Mouse (Mus musculus): ENCODE measurements around the gene Tldc2. TPM values are rescaled to one million over a fixed set of nuclear protein-coding genes. Genes with fewer than 3 reads are reported as not detected.

The Tldc2 gene
- polyA plus RNA-seq, 1 experiment from 2014 or later: not detected

DNA sequence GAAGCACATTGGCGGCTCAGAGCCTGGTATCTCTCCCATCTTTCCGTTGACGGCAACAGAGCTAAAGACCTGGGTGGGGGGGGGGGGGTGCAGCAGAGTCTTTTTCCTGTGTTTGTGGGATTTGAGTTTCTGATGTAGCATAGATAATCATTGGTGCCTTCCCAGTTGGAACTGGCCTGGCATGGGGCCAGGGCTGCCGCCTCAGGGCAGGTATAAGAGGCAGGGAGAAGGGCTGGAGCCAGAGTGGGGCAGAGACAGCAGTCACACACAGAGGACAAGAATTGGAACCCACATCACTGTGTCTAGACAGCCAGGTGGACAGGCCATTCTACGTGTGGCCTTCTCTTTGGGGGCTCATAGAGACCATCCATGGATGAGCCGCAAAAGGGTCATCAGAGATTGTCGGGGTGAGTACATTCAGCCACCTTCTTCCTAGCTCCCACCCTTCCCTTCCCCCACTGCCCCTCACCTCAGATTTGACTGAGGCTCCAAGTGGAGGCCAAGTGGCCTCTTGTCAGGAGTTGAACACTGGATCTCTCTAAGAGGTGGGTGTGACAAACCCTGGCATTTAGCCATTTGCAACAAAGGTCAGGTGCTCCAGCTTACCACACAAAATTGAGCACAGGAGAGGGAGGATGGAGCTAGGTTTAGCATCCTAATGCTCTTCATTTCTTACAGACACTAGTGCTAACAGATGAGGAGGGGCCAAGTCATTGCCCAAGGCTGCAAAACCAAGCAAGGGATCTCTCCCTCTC lies 1.8 kb upstream of the Tldc2 start:
- DNase-seq (ENCODE audit: low spot score): no peak
- Histone ChIP-seq H3K4me1 (peaks cover 32% of the 10 kb centered on the region), H3K4me3 (no peak overlapping the region), H3K36me3 (no peaks in the 10 kb centered on the region), H3K9me3 (replicated peaks) (no peaks in the 10 kb centered on the region), H3K27me3 (ENCODE audit: low read depth, poor library complexity, severe bottlenecking) (peaks cover 17% of the 10 kb centered on the region), H3K27ac (replicated peaks) (no peak overlapping the region)
- WGBS: 88% methylated on average over 7 of the region's 7 CpGs

- 87% methylated on average over 14 of the region's 14 CpGs for WGBS
- no peaks in the 10 kb centered on the region for H3K36me3 ChIP-seq
- no peak for DNase-seq (ENCODE audit: low spot score)
- no peak overlapping the region for H3K4me3 ChIP-seq
- H3K27me3 ChIP-seq (ENCODE audit: low read depth, poor library complexity, severe bottlenecking): no peaks in the 10 kb centered on the region
- H3K9me3 ChIP-seq (replicated peaks): no peaks in the 10 kb centered on the region
- H3K27ac ChIP-seq (replicated peaks): 0 out of 2 replicates have a peak overlapping the region, but pooled peaks have one; percentile 29
- H3K4me1 ChIP-seq: peaks cover 10% of the 10 kb centered on the region; the same call in 1 of the 2 replicates
Observed at GRCm38 (mm10) chr2:157087536-157088317, 872 bp downstream of the Tldc2 start.

DNA sequence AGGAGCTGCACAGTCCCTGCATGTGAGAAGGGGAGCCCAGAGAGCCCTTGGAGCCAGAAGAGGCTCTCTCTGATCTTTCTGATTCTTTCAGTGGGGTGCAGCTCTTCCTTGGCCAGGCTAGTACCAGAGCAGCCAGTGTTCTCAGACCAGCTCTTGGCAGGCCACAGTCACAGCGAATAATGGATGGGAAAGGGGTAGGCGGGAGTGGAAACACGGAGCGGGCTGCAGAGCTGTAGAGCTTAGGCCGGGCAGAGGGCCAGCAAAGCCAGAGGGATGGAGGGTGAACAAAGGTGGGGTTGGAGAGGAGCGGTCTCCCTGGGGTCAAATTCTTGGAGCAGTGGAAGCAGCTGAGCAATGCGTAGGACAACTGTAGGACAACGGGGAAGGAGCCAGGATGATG lies 5.2 kb downstream of the Tldc2 start:
- Histone ChIP-seq H3K9me3 (replicated peaks) (no peaks in the 10 kb centered on the region), H3K27ac (replicated peaks) (no peak overlapping the region), H3K4me1 (peaks cover 8% of the 10 kb centered on the region; the same call in 1 of the 2 replicates), H3K36me3 (0 out of 2 replicates have a peak, but pooled peaks cover 2% of the 10 kb centered on the region), H3K4me3 (no peak overlapping the region), H3K27me3 (ENCODE audit: low read depth, poor library complexity, severe bottlenecking) (no peaks in the 10 kb centered on the region)
- 75% methylated on average over 8 of the region's 8 CpGs for WGBS
- no peak for DNase-seq (ENCODE audit: low spot score)

GRCm38 (mm10) chr2:157095005-157095755 lies 8.3 kb downstream of the Tldc2 start:
- Histone ChIP-seq H3K4me3 (no peak overlapping the region), H3K36me3 (peaks cover 31% of the 10 kb centered on the region), H3K4me1 (0 out of 2 replicates have a peak, but pooled peaks cover 3% of the 10 kb centered on the region), H3K27ac (replicated peaks) (no peak overlapping the region), H3K9me3 (replicated peaks) (no peaks in the 10 kb centered on the region), H3K27me3 (ENCODE audit: low read depth, poor library complexity, severe bottlenecking) (no peaks in the 10 kb centered on the region)
- WGBS: 70% methylated on average over 9 of the region's 9 CpGs
- DNase-seq (ENCODE audit: low spot score): peak; percentile 55

- Histone ChIP-seq H3K4me3 (no peak overlapping the region), H3K27ac (replicated peaks) (no peak overlapping the region), H3K36me3 (peaks cover 69% of the 10 kb centered on the region), H3K9me3 (replicated peaks) (no peaks in the 10 kb centered on the region), H3K27me3 (ENCODE audit: low read depth, poor library complexity, severe bottlenecking) (no peaks in the 10 kb centered on the region), H3K4me1 (no peaks in the 10 kb centered on the region)
- WGBS: 88% methylated on average over 12 of the region's 12 CpGs
- no peak for DNase-seq (ENCODE audit: low spot score)
Observed at GRCm38 (mm10) chr2:157099532-157100318, 12.9 kb downstream of the Tldc2 start.

DNA sequence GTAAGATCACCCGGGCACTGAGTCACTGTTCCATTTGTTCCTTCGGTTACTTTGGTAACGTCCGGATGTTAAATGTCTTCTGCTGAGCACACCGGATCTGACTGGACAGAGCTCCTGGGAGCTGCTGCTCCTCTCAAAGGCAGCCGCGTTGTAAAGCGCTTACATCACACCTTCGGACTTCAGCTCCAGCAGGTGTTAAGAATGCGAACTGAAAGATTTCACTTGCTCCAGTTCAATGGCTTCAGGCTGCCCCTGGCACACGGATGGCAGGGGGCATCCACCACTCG lies 13.4 kb downstream of the Tldc2 start:
- Histone ChIP-seq H3K36me3 (peaks cover 74% of the 10 kb centered on the region), H3K4me1 (no peaks in the 10 kb centered on the region), H3K9me3 (replicated peaks) (no peaks in the 10 kb centered on the region), H3K27me3 (ENCODE audit: low read depth, poor library complexity, severe bottlenecking) (no peaks in the 10 kb centered on the region), H3K4me3 (no peak overlapping the region), H3K27ac (replicated peaks) (no peak overlapping the region)
- WGBS: 94% methylated on average over 12 of the region's 12 CpGs
- no peak for DNase-seq (ENCODE audit: low spot score)

DNA sequence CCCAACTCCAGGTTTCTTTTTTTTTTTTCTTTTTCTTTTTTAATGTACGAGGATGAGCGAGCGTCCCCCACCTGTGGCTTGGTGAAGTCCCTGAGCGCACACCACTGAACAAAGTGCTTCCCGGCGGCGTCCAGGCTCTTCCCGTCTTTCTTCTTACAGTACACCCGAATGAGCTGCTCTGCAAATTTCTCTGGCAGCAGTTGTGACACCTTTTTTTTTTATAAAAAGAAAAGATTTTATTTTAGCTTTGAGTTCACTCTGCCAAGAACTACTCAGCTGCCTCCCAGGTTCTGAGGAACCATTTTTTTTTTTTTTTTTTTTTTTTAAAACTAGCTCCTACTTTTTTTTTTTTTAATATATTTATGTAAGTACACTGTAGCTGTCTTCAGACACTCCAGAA lies 14.8 kb downstream of the Tldc2 start:
- Histone ChIP-seq H3K27ac (replicated peaks) (no peak overlapping the region), H3K4me3 (no peak overlapping the region), H3K27me3 (ENCODE audit: low read depth, poor library complexity, severe bottlenecking) (no peaks in the 10 kb centered on the region), H3K9me3 (replicated peaks) (no peaks in the 10 kb centered on the region), H3K36me3 (peaks cover 87% of the 10 kb centered on the region), H3K4me1 (no peaks in the 10 kb centered on the region)
- DNase-seq (ENCODE audit: low spot score): no peak
- WGBS: 95% methylated on average over 9 of the region's 9 CpGs

DNA sequence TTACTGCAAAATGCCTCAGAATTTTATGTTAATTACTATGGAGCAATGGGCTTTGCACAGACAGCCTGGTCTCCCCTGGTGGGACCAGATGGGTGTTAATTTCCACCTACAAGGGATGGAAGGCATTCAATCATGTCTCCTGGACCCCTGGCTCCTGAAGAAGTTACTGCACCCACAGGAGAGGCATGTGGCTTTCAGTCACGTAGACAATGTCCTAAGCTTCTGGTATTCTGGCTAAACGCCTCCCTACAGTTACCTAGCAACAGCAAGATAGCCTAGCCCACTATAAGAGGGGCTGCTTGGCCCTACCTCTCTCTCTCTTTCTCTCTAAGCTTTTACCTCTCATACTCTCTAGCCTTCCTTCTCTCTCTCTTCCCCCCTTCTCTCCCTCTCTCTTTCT lies 15.4 kb downstream of the Tldc2 start:
- Histone ChIP-seq H3K4me1 (no peaks in the 10 kb centered on the region), H3K4me3 (no peak overlapping the region), H3K27ac (replicated peaks) (no peak overlapping the region), H3K27me3 (ENCODE audit: low read depth, poor library complexity, severe bottlenecking) (no peaks in the 10 kb centered on the region), H3K36me3 (peaks cover 87% of the 10 kb centered on the region), H3K9me3 (replicated peaks) (no peaks in the 10 kb centered on the region)
- WGBS: 45% methylated on average over 2 of the region's 2 CpGs
- no peak for DNase-seq (ENCODE audit: low spot score)

DNA sequence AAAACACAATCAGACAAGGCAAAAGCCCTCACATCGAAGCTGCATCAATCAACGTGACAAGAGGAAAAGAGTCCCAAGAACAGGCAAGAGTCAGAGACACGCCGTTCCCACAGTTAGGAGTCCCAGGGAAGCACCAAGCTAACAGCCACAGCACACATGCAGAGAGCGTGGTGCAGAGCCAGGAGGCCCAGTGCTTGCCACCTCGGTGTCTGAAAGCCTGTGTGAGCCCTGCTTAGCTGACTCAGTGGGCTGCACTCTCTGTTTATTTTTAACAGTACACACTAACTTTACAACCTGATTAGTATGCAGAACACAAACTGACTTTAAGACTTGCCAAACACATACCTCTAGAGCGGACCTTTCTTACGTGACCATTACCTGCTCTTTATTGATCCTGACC lies 17.6 kb downstream of the Tldc2 start:
- DNase-seq (ENCODE audit: low spot score): no peak
- H3K27ac ChIP-seq (replicated peaks): no peak overlapping the region
- no peaks in the 10 kb centered on the region for H3K4me1 ChIP-seq
- no peaks in the 10 kb centered on the region for H3K9me3 ChIP-seq (replicated peaks)
- H3K36me3 ChIP-seq: peaks cover 85% of the 10 kb centered on the region
- H3K27me3 ChIP-seq (ENCODE audit: low read depth, poor library complexity, severe bottlenecking): no peaks in the 10 kb centered on the region
- H3K4me3 ChIP-seq: no peak overlapping the region
- WGBS: 96% methylated on average over 8 of the region's 8 CpGs

DNA sequence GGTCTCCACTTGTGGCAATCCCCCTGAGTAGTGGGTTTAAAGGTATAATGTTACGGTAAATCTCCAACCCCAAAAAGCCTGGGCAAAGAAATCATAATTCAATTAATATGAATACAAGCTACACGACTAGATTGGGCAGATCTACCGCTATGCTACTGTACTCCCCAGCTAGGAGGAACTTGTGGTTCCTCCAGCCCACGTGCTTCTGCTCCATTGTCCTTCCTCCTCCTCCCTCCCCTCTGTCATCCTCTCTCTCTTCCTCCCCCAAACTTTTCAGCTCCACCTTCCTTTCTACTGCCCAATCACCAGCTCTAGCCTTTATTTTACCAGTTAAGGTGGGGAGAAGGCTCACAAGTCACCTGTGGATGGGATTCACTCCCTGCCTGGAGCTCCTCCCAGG lies 21.4 kb downstream of the Tldc2 start:
- Histone ChIP-seq H3K9me3 (replicated peaks) (no peaks in the 10 kb centered on the region), H3K27me3 (ENCODE audit: low read depth, poor library complexity, severe bottlenecking) (no peaks in the 10 kb centered on the region), H3K4me3 (no peak overlapping the region), H3K36me3 (peaks cover 82% of the 10 kb centered on the region), H3K27ac (replicated peaks) (no peak overlapping the region), H3K4me1 (no peaks in the 10 kb centered on the region)
- WGBS: 92% methylated on average over 4 of the region's 4 CpGs
- no peak for DNase-seq (ENCODE audit: low spot score)

DNA sequence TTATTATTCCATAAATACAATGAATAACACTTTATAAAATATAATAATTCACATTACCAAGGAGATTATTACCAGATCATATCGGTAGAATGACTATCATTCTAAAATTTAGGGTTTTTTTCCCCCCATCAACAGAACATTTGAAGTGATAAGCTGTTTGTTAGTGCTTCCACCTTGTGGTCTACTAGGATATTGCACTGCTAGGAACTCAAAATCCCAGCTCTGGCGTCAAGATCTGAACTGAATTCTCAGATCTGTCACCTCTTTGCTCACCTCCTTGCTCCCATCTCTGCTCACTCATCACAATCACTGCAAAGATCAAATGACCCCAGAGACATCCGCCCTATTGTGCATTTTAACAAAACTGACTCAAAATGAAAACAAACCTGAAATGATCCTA lies 30.1 kb downstream of the Tldc2 start:
- no peak for DNase-seq (ENCODE audit: low spot score)

GRCm38 (mm10) chr2:157118556-157118955 lies 31.7 kb downstream of the Tldc2 start:
- H3K36me3 ChIP-seq: peaks cover 64% of the 10 kb centered on the region
- no peak overlapping the region for H3K4me3 ChIP-seq

More for the DNA sequence above, 30.1 kb downstream of the Tldc2 start:
- WGBS: 34% methylated on average over 3 of the region's 3 CpGs
- Histone ChIP-seq H3K36me3 (peaks cover 68% of the 10 kb centered on the region), H3K9me3 (replicated peaks) (no peaks in the 10 kb centered on the region), H3K27ac (replicated peaks) (no peak overlapping the region), H3K4me1 (no peaks in the 10 kb centered on the region), H3K4me3 (no peak overlapping the region), H3K27me3 (ENCODE audit: low read depth, poor library complexity, severe bottlenecking) (no peaks in the 10 kb centered on the region)

More at GRCm38 (mm10) chr2:157118556-157118955, 31.7 kb downstream of the Tldc2 start:
- 94% methylated on average over 4 of the region's 4 CpGs for WGBS
- Histone ChIP-seq H3K9me3 (replicated peaks) (no peaks in the 10 kb centered on the region), H3K27me3 (ENCODE audit: low read depth, poor library complexity, severe bottlenecking) (no peaks in the 10 kb centered on the region), H3K27ac (replicated peaks) (no peak overlapping the region), H3K4me1 (no peaks in the 10 kb centered on the region)
- DNase-seq (ENCODE audit: low spot score): no peak
